Mouse (Mus musculus) liver, embryonic 11.5 days (tissue): Measurements from ENCODE around the gene Lkaaear1. TPM values are rescaled to one million over a fixed set of nuclear protein-coding genes. Genes with fewer than 3 reads are reported as not detected.

ENCODE experiments used
- ATAC-seq: fragments of 200-750 bp; cut with Nextera tagmentation; replicated peaks from 2 replicates; pipeline ENCODE4 v1.8.0; 2017; ENCODE audit warnings: moderate number of reproducible peaks, mild to moderate bottlenecking, moderate TSS enrichment, moderate library complexity; ENCODE audit not compliant: low FRiP score
- DNase-seq: peaks from one replicate; pipeline ENCODE4 v3.0.0-alpha.2; 2017; ENCODE audit warnings: low spot score
- H3K27ac ChIP-seq: fragments of 300-500 bp; sonication (generic); 2 replicates; pipeline ENCODE4 v1.5.1; 2014; ENCODE audit warnings: mild to moderate bottlenecking, low read depth, low read length, control low read depth
- H3K27me3 ChIP-seq: fragments of 300-500 bp; sonication (generic); replicated peaks from 2 replicates; pipeline ENCODE4 v1.6.1; 2014; ENCODE audit warnings: low read length, mixed read lengths; ENCODE audit not compliant: control insufficient read depth, insufficient read depth
- H3K36me3 ChIP-seq: fragments of 300-500 bp; sonication (generic); 2 replicates; pipeline ENCODE4 v1.6.1; 2014; ENCODE audit warnings: mild to moderate bottlenecking, low read length, moderate library complexity, mixed read lengths; ENCODE audit not compliant: control insufficient read depth, insufficient read depth
- H3K4me1 ChIP-seq: fragments of 300-500 bp; sonication (generic); replicated peaks from 2 replicates; pipeline ENCODE4 v1.6.1; 2014; ENCODE audit warnings: low read length, mixed read lengths; ENCODE audit not compliant: control insufficient read depth, insufficient read depth
- H3K4me2 ChIP-seq: fragments of 300-500 bp; sonication (generic); 2 replicates; pipeline ENCODE4 v1.6.1; 2014; ENCODE audit warnings: mild to moderate bottlenecking, control low read depth, moderate library complexity
- H3K4me3 ChIP-seq: fragments of 300-500 bp; sonication (generic); 2 replicates; pipeline ENCODE4 v1.5.1; 2014; ENCODE audit warnings: low read depth, low read length, control low read depth
- H3K9ac ChIP-seq: fragments of 300-500 bp; sonication (generic); 2 replicates; pipeline ENCODE4 v1.6.1; 2014; ENCODE audit warnings: low read depth, low read length, control low read depth
- H3K9me3 ChIP-seq: fragments of 300-500 bp; sonication (generic); 2 replicates; pipeline ENCODE4 v1.6.1; 2016; ENCODE audit warnings: low read length, inconsistent platforms, mixed read lengths; ENCODE audit not compliant: control insufficient read depth
- WGBS: fragments of 180-500 bp; shearing (Covaris S2); extraction: QIAGEN DNeasy Blood & Tissue Kit; methylation state at CpG from one replicate; pipeline ENCODE4 v1.1.7; 2014; 5-methylcytosine and 5-hydroxymethylcytosine counted together
- polyA plus RNA-seq: library from polyadenylated mRNA; unstranded; fragments of >200 nt; fragmentation: Nextera tagmentation; extraction: Ambion mirVana; gene quantifications from 2 replicates; pipeline ENCODE4 v1.2.1, GENCODE M21; 2014

Gene Lkaaear1
- polyA plus RNA-seq, 1 experiment from 2014 or later = not detected

GRCm38 (mm10) chr2:181679951-181680715, 18.1 kb downstream of the Lkaaear1 start, which contains the start of gene Tcea2:
Tcea2 (plus strand) TSS chr2:181680310.
- Histone ChIP-seq H3K4me3 (peak within 1 kb of the TSS; percentile 73), H3K4me1 (peaks cover 15% of the 10 kb centered on the region), H3K9ac (peak within 1 kb of the TSS; percentile 78), H3K27ac (peak within 1 kb of the TSS; percentile 52), H3K27me3 (no peaks in the 10 kb centered on the region), H3K36me3 (no peaks in the 10 kb centered on the region), H3K9me3 (no peaks in the 10 kb centered on the region), H3K4me2 (peak within 1 kb of the TSS; percentile 97)
- ATAC-seq (peak; percentile 42), DNase-seq (peak; percentile 82)
- 1% methylated on average over 67 of the region's 69 CpGs for WGBS

- ATAC-seq (peak; percentile 76), DNase-seq (no peak)
- Histone ChIP-seq H3K4me1 (peaks cover 16% of the 10 kb centered on the region), H3K27me3 (peaks cover 4% of the 10 kb centered on the region), H3K27ac (no peak overlapping the region), H3K9ac (no peak overlapping the region), H3K36me3 (no peaks in the 10 kb centered on the region), H3K4me2 (no peak overlapping the region), H3K4me3 (no peak overlapping the region), H3K9me3 (no peaks in the 10 kb centered on the region)
- WGBS = 44% methylated on average over 1 of the region's 1 CpGs
These were observed 19.5 kb downstream of the Lkaaear1 start for GRCm38 (mm10) chr2:181678780-181679179.

- H3K9me3 ChIP-seq = no peaks in the 10 kb centered on the region
- WGBS = 38% methylated on average over 3 of the region's 3 CpGs
- no peak overlapping the region for H3K27ac ChIP-seq
- DNase-seq (no peak), ATAC-seq (no peak)
- H3K27me3 ChIP-seq = peaks cover 14% of the 10 kb centered on the region
- no peak overlapping the region for H3K4me3 ChIP-seq
- no peak overlapping the region for H3K9ac ChIP-seq
- no peaks in the 10 kb centered on the region for H3K36me3 ChIP-seq
- H3K4me1 ChIP-seq = peaks cover 16% of the 10 kb centered on the region
- H3K4me2 ChIP-seq = no peak overlapping the region
These were observed 20.5 kb downstream of the Lkaaear1 start for GRCm38 (mm10) chr2:181677755-181678098.

- Histone ChIP-seq H3K36me3 (no peaks in the 10 kb centered on the region), H3K4me1 (peaks cover 16% of the 10 kb centered on the region), H3K4me3 (no peak overlapping the region), H3K27me3 (peaks cover 19% of the 10 kb centered on the region), H3K4me2 (no peak overlapping the region), H3K9ac (no peak overlapping the region), H3K27ac (no peak overlapping the region), H3K9me3 (no peaks in the 10 kb centered on the region)
- DNase-seq (no peak), ATAC-seq (no peak)
- 60% methylated on average over 5 of the region's 5 CpGs for WGBS
These were observed 21.0 kb downstream of the Lkaaear1 start for GRCm38 (mm10) chr2:181677096-181677754.

- DNase-seq = no peak
These were observed 21.8 kb downstream of the Lkaaear1 start for GRCm38 (mm10) chr2:181676424-181676823.

GRCm38 (mm10) chr2:181675454-181675853, 22.8 kb downstream of the Lkaaear1 start:
- Histone ChIP-seq H3K27ac (no peak overlapping the region), H3K9ac (no peak overlapping the region), H3K27me3 (peaks cover 37% of the 10 kb centered on the region), H3K4me3 (peak overlapping the region; percentile 16; the same call in 1 of the 2 replicates), H3K4me2 (peak overlapping the region; percentile 52), H3K4me1 (peaks cover 13% of the 10 kb centered on the region), H3K36me3 (no peaks in the 10 kb centered on the region), H3K9me3 (no peaks in the 10 kb centered on the region)
- ATAC-seq (no peak), DNase-seq (no peak)
- WGBS = 2% methylated on average over 14 of the region's 14 CpGs

More at GRCm38 (mm10) chr2:181676424-181676823, 21.8 kb downstream of the Lkaaear1 start:
- H3K9ac ChIP-seq = no peak overlapping the region
- no peaks in the 10 kb centered on the region for H3K36me3 ChIP-seq
- no peak overlapping the region for H3K4me2 ChIP-seq
- H3K4me1 ChIP-seq = peaks cover 16% of the 10 kb centered on the region
- no peaks in the 10 kb centered on the region for H3K9me3 ChIP-seq
- peaks cover 27% of the 10 kb centered on the region for H3K27me3 ChIP-seq
- WGBS = 45% methylated on average over 2 of the region's 2 CpGs
- no peak overlapping the region for H3K27ac ChIP-seq
- ATAC-seq = no peak
- no peak overlapping the region for H3K4me3 ChIP-seq

- Histone ChIP-seq H3K4me2 (no peak overlapping the region; the same call in 1 of the 2 replicates), H3K9me3 (no peaks in the 10 kb centered on the region), H3K9ac (no peak overlapping the region), H3K27me3 (peaks cover 42% of the 10 kb centered on the region), H3K27ac (no peak overlapping the region), H3K4me1 (peaks cover 15% of the 10 kb centered on the region), H3K36me3 (no peaks in the 10 kb centered on the region), H3K4me3 (no peak overlapping the region)
- no peak for ATAC-seq
- 76% methylated on average over 4 of the region's 4 CpGs for WGBS
- no peak for DNase-seq
These were observed 23.3 kb downstream of the Lkaaear1 start for GRCm38 (mm10) chr2:181674934-181675333.

GRCm38 (mm10) chr2:181673501-181673900, 24.7 kb downstream of the Lkaaear1 start:
- ATAC-seq = no peak
- 54% methylated on average over 1 of the region's 1 CpGs for WGBS
- no peaks in the 10 kb centered on the region for H3K36me3 ChIP-seq

More at GRCm38 (mm10) chr2:181673501-181673900, 24.7 kb downstream of the Lkaaear1 start:
- peaks cover 15% of the 10 kb centered on the region for H3K4me1 ChIP-seq
- H3K9me3 ChIP-seq = no peaks in the 10 kb centered on the region
- no peak overlapping the region for H3K9ac ChIP-seq
- no peak overlapping the region for H3K4me2 ChIP-seq
- H3K27ac ChIP-seq = no peak overlapping the region
- no peak for DNase-seq
- H3K27me3 ChIP-seq = peaks cover 57% of the 10 kb centered on the region
- no peak overlapping the region for H3K4me3 ChIP-seq
